Mouse (Mus musculus): ENCODE data around the gene Cdcp1. TPM values are rescaled to one million over a fixed set of nuclear protein-coding genes. Genes with fewer than 3 reads are reported as not detected.

Gene Cdcp1
- polyA plus RNA-seq, 1 experiment = not detected

GRCm38 (mm10) chr9:123165781-123166443 lies 49.9 kb downstream of the Cdcp1 start:
- no peak for TF ChIP-seq CEBPB (IDR thresholded peaks at IDR 0.05; ENCODE audit: insufficient read depth, poor library complexity, severe bottlenecking)
- TF ChIP-seq POLR2AphosphoS2 (IDR thresholded peaks at IDR 0.05; ENCODE audit: insufficient read length, low read depth) = no peak
- TF ChIP-seq SRF (IDR thresholded peaks at IDR 0.05; ENCODE audit: control insufficient read depth, insufficient read length, low read depth) = no peak
- no peak for TF ChIP-seq REST (IDR thresholded peaks at IDR 0.05; ENCODE audit: insufficient read depth, insufficient read length)
- no peak for TF ChIP-seq TCF3 (IDR thresholded peaks at IDR 0.05; ENCODE audit: insufficient read length, low read depth)
- no peak for TF ChIP-seq MYOG (IDR thresholded peaks at IDR 0.05; ENCODE audit: control insufficient read depth in 1 of 3, insufficient read depth in 1 of 3, insufficient read length in 2 of 3, low read depth in 2 of 3)
- TF ChIP-seq USF1 (IDR thresholded peaks at IDR 0.05; ENCODE audit: low read depth) = no peak
- no peak for TF ChIP-seq E2F4 (IDR thresholded peaks at IDR 0.05; ENCODE audit: insufficient read depth)
- no peak for TF ChIP-seq MYOD1 (IDR thresholded peaks at IDR 0.05; ENCODE audit: control insufficient read depth in 1 of 3, insufficient read length in 2 of 3, low read depth in 2 of 3)
- Histone ChIP-seq H3ac (ENCODE audit: control insufficient read depth, insufficient read length) (no peak overlapping the region), H3K27me3 (ENCODE audit: control insufficient read depth, insufficient read depth, insufficient read length) (no peaks in the 10 kb centered on the region), H3K79me2 (ENCODE audit: control insufficient read depth, insufficient read depth) (no peaks in the 10 kb centered on the region), H3K4me3 (no peak overlapping the region), H3K4me2 (ENCODE audit: low read depth) (no peak overlapping the region), H3K36me3 (ENCODE audit: control insufficient read depth, insufficient read depth) (no peaks in the 10 kb centered on the region)

GRCm38 (mm10) chr9:123162985-123163694 lies 52.7 kb downstream of the Cdcp1 start:
- no peaks in the 10 kb centered on the region for H3K36me3 ChIP-seq (ENCODE audit: control insufficient read depth, insufficient read depth)
- TF ChIP-seq TCF12 (IDR thresholded peaks at IDR 0.05; ENCODE audit: insufficient read depth, poor library complexity, severe bottlenecking) = no peak
- TF ChIP-seq REST (IDR thresholded peaks at IDR 0.05; ENCODE audit: insufficient read depth, insufficient read length) = no peak
- no peak for TF ChIP-seq CEBPB (IDR thresholded peaks at IDR 0.05; ENCODE audit: insufficient read depth, poor library complexity, severe bottlenecking)
- no peak for TF ChIP-seq MYOD1 (IDR thresholded peaks at IDR 0.05; ENCODE audit: control insufficient read depth in 1 of 3, insufficient read length in 2 of 3, low read depth in 2 of 3)
- no peak for TF ChIP-seq POLR2AphosphoS2 (IDR thresholded peaks at IDR 0.05; ENCODE audit: insufficient read length, low read depth)
- no peak for TF ChIP-seq POLR2A (IDR thresholded peaks at IDR 0.05; ENCODE audit: insufficient read length, low read depth)
- no peak for TF ChIP-seq TCF3 (IDR thresholded peaks at IDR 0.05; ENCODE audit: insufficient read length, low read depth)
- TF ChIP-seq MAX (IDR thresholded peaks at IDR 0.05; ENCODE audit: low read depth) = no peak
- no peak for TF ChIP-seq E2F4 (IDR thresholded peaks at IDR 0.05; ENCODE audit: insufficient read depth)
- TF ChIP-seq MYOG (IDR thresholded peaks at IDR 0.05; ENCODE audit: control insufficient read depth in 1 of 3, insufficient read depth in 1 of 3, insufficient read length in 2 of 3, low read depth in 2 of 3) = no peak
- TF ChIP-seq USF1 (IDR thresholded peaks at IDR 0.05; ENCODE audit: low read depth) = no peak
- TF ChIP-seq SRF (IDR thresholded peaks at IDR 0.05; ENCODE audit: control insufficient read depth, insufficient read length, low read depth) = no peak
- H3K4me2 ChIP-seq (ENCODE audit: low read depth) = no peak overlapping the region
- no peak overlapping the region for H3ac ChIP-seq (ENCODE audit: control insufficient read depth, insufficient read length)
- no peak overlapping the region for H3K4me3 ChIP-seq
- H3K79me2 ChIP-seq (ENCODE audit: control insufficient read depth, insufficient read depth) = no peaks in the 10 kb centered on the region
- no peaks in the 10 kb centered on the region for H3K27me3 ChIP-seq (ENCODE audit: control insufficient read depth, insufficient read depth, insufficient read length)

GRCm38 (mm10) chr9:123161792-123162191 lies 54.0 kb downstream of the Cdcp1 start:
- Histone ChIP-seq H3ac (ENCODE audit: control insufficient read depth, insufficient read length) (no peak overlapping the region), H3K4me3 (no peak overlapping the region), H3K36me3 (ENCODE audit: control insufficient read depth, insufficient read depth) (no peaks in the 10 kb centered on the region), H3K79me2 (ENCODE audit: control insufficient read depth, insufficient read depth) (no peaks in the 10 kb centered on the region), H3K27me3 (ENCODE audit: control insufficient read depth, insufficient read depth, insufficient read length) (no peaks in the 10 kb centered on the region), H3K4me2 (ENCODE audit: low read depth) (no peak overlapping the region)
- TF ChIP-seq MYOD1 (IDR thresholded peaks at IDR 0.05; ENCODE audit: control insufficient read depth in 1 of 3, insufficient read length in 2 of 3, low read depth in 2 of 3) (no peak), MAX (IDR thresholded peaks at IDR 0.05; ENCODE audit: low read depth) (no peak), POLR2A (IDR thresholded peaks at IDR 0.05; ENCODE audit: insufficient read length, low read depth) (no peak), TCF12 (IDR thresholded peaks at IDR 0.05; ENCODE audit: insufficient read depth, poor library complexity, severe bottlenecking) (no peak), CEBPB (IDR thresholded peaks at IDR 0.05; ENCODE audit: insufficient read depth, poor library complexity, severe bottlenecking) (no peak), E2F4 (IDR thresholded peaks at IDR 0.05; ENCODE audit: insufficient read depth) (no peak), POLR2AphosphoS2 (IDR thresholded peaks at IDR 0.05; ENCODE audit: insufficient read length, low read depth) (no peak), MYOG (IDR thresholded peaks at IDR 0.05; ENCODE audit: control insufficient read depth in 1 of 3, insufficient read depth in 1 of 3, insufficient read length in 2 of 3, low read depth in 2 of 3) (no peak), REST (IDR thresholded peaks at IDR 0.05; ENCODE audit: insufficient read depth, insufficient read length) (no peak), SRF (IDR thresholded peaks at IDR 0.05; ENCODE audit: control insufficient read depth, insufficient read length, low read depth) (no peak), USF1 (IDR thresholded peaks at IDR 0.05; ENCODE audit: low read depth) (no peak), TCF3 (IDR thresholded peaks at IDR 0.05; ENCODE audit: insufficient read length, low read depth) (no peak)

GRCm38 (mm10) chr9:123159330-123159729 lies 56.5 kb downstream of the Cdcp1 start:
- Histone ChIP-seq H3K4me2 (ENCODE audit: low read depth) (no peak overlapping the region), H3K27me3 (ENCODE audit: control insufficient read depth, insufficient read depth, insufficient read length) (no peaks in the 10 kb centered on the region), H3K36me3 (ENCODE audit: control insufficient read depth, insufficient read depth) (no peaks in the 10 kb centered on the region), H3ac (ENCODE audit: control insufficient read depth, insufficient read length) (no peak overlapping the region), H3K79me2 (ENCODE audit: control insufficient read depth, insufficient read depth) (no peaks in the 10 kb centered on the region), H3K4me3 (no peak overlapping the region)
- TF ChIP-seq USF1 (IDR thresholded peaks at IDR 0.05; ENCODE audit: low read depth) = no peak
- no peak for TF ChIP-seq POLR2A (IDR thresholded peaks at IDR 0.05; ENCODE audit: insufficient read length, low read depth)
- no peak for TF ChIP-seq REST (IDR thresholded peaks at IDR 0.05; ENCODE audit: insufficient read depth, insufficient read length)
- no peak for TF ChIP-seq E2F4 (IDR thresholded peaks at IDR 0.05; ENCODE audit: insufficient read depth)
